Mouse (Mus musculus) myocyte (in vitro differentiated cells): Measurements from ENCODE around the gene Kirrel3.

Experiments
- MAX ChIP-seq: IDR thresholded peaks from one replicate; pipeline ENCODE4 v1.6.1; 2011; ENCODE audit warnings: low read depth, mild to moderate bottlenecking, control low read depth
- MYOD1 ChIP-seq, 3 experiments: IDR thresholded peaks; one replicate each; pipeline ENCODE4 v1.6.1; 2011; ENCODE audit warnings: control low read depth in 2 of 3, low read depth in 2 of 3, mild to moderate bottlenecking in 2 of 3, moderate library complexity in 1 of 3; ENCODE audit not compliant: insufficient read length in 2 of 3, control insufficient read depth in 1 of 3
- POLR2A ChIP-seq: IDR thresholded peaks from one replicate; pipeline ENCODE4 v1.6.1; 2011; ENCODE audit warnings: low read depth, mild to moderate bottlenecking, control low read depth, moderate library complexity; ENCODE audit not compliant: insufficient read length
- POLR2AphosphoS2 ChIP-seq: IDR thresholded peaks from one replicate; pipeline ENCODE4 v1.6.1; 2011; ENCODE audit warnings: low read depth, control low read depth; ENCODE audit not compliant: insufficient read length
- REST ChIP-seq: IDR thresholded peaks from one replicate; pipeline ENCODE4 v1.6.1; 2011; ENCODE audit warnings: mild to moderate bottlenecking, control low read depth, moderate library complexity; ENCODE audit not compliant: insufficient read depth, insufficient read length
- TCF12 ChIP-seq: IDR thresholded peaks from one replicate; pipeline ENCODE4 v1.6.1; 2011; ENCODE audit warnings: mild to moderate bottlenecking, control low read depth; ENCODE audit not compliant: poor library complexity, insufficient read depth, severe bottlenecking

- no peak for TF ChIP-seq POLR2AphosphoS2
- no peak for TF ChIP-seq POLR2A
- TF ChIP-seq MAX, result no peak
- TF ChIP-seq REST, result no peak
- TF ChIP-seq TCF12, result no peak
- TF ChIP-seq MYOD1 (IDR thresholded peaks at IDR 0.05; ENCODE audit: control insufficient read depth in 1 of 3, insufficient read length in 2 of 3, low read depth in 2 of 3), result no peak
Observed at GRCm38 (mm10) chr9:34877799-34878198, 392.1 kb downstream of the Kirrel3 start.
